Mouse (Mus musculus) kidney, embryonic 14.5 days (tissue): ENCODE measurements around the gene Ncam1. TPM values are rescaled to one million over a fixed set of nuclear protein-coding genes. Genes with fewer than 3 reads are reported as not detected.

Source experiments
- ATAC-seq: fragments of 200-750 bp; cut with Nextera tagmentation; 2 replicates; pipeline ENCODE4 v1.8.0; 2017; ENCODE audit warnings: moderate number of reproducible peaks, mild to moderate bottlenecking, moderate TSS enrichment, moderate library complexity; ENCODE audit not compliant: low FRiP score, low TSS enrichment
- H3K27ac ChIP-seq: fragments of 300-500 bp; sonication (generic); 2 replicates; pipeline ENCODE4 v1.5.1; 2014; ENCODE audit warnings: low read depth, mild to moderate bottlenecking, low read length, moderate library complexity, mixed read lengths
- H3K27me3 ChIP-seq: fragments of 300-500 bp; sonication (generic); 2 replicates; pipeline ENCODE4 v1.6.1; 2014; ENCODE audit warnings: mild to moderate bottlenecking, low read length; ENCODE audit not compliant: control insufficient read depth, insufficient read depth
- H3K36me3 ChIP-seq: fragments of 300-500 bp; sonication (generic); 2 replicates; pipeline ENCODE4 v1.6.1; 2014; ENCODE audit warnings: low read length, mixed read lengths; ENCODE audit not compliant: control insufficient read depth, insufficient read depth
- H3K4me1 ChIP-seq: fragments of 300-500 bp; sonication (generic); 2 replicates; pipeline ENCODE4 v1.6.1; 2014; ENCODE audit warnings: low read length, mixed read lengths; ENCODE audit not compliant: control insufficient read depth, insufficient read depth
- H3K4me2 ChIP-seq: fragments of 300-500 bp; sonication (generic); replicated peaks from 2 replicates; pipeline ENCODE4 v1.6.1; 2014; ENCODE audit warnings: low read depth, mild to moderate bottlenecking, low read length
- H3K4me3 ChIP-seq: fragments of 300-500 bp; sonication (generic); 2 replicates; pipeline ENCODE4 v1.5.1; 2014; ENCODE audit warnings: mild to moderate bottlenecking, low read length
- H3K9ac ChIP-seq: fragments of 300-500 bp; sonication (generic); 2 replicates; pipeline ENCODE4 v1.6.1; 2014; ENCODE audit warnings: low read depth, mild to moderate bottlenecking, low read length, moderate library complexity
- H3K9me3 ChIP-seq: fragments of 300-500 bp; sonication (generic); 2 replicates; pipeline ENCODE4 v1.6.1; 2016; ENCODE audit warnings: low read length; ENCODE audit not compliant: control insufficient read depth
- WGBS: fragments of 180-500 bp; shearing (Covaris S2); extraction: QIAGEN DNeasy Blood & Tissue Kit; methylation state at CpG from one replicate; pipeline ENCODE4 v1.1.7; 2014; 5-methylcytosine and 5-hydroxymethylcytosine counted together
- polyA plus RNA-seq: library from polyadenylated mRNA; unstranded; fragments of >200 nt; fragmentation: Nextera tagmentation; extraction: Ambion mirVana; gene quantifications from 2 replicates; pipeline ENCODE4 v1.2.1, GENCODE M21; 2014

Ncam1 gene
- polyA plus RNA-seq, 1 experiment from 2014 or later = 126 TPM

GRCm38 (mm10) chr9:49488912-49489895 is 309.5 kb downstream of the Ncam1 start:
- WGBS = 32% methylated on average over 16 of the region's 16 CpGs
- peak; percentile 45; the same call in 1 of the 2 replicates for ATAC-seq
- Histone ChIP-seq H3K27ac (no peak overlapping the region), H3K36me3 (no peaks in the 10 kb centered on the region), H3K4me1 (0 out of 2 replicates have a peak, but pooled peaks cover 4% of the 10 kb centered on the region), H3K9ac (no peak overlapping the region), H3K4me3 (peak overlapping the region; percentile 1; the same call in 1 of the 2 replicates), H3K4me2 (peak overlapping the region; percentile 6; the same call in 1 of the 2 replicates), H3K9me3 (no peaks in the 10 kb centered on the region), H3K27me3 (no peaks in the 10 kb centered on the region)

- Histone ChIP-seq H3K4me3 (no peak overlapping the region), H3K36me3 (no peaks in the 10 kb centered on the region), H3K9me3 (no peaks in the 10 kb centered on the region), H3K27me3 (no peaks in the 10 kb centered on the region), H3K4me2 (no peak overlapping the region), H3K9ac (no peak overlapping the region), H3K4me1 (0 out of 2 replicates have a peak, but pooled peaks cover 4% of the 10 kb centered on the region), H3K27ac (no peak overlapping the region)
- ATAC-seq = no peak
- 80% methylated on average over 7 of the region's 7 CpGs for WGBS
Observed at GRCm38 (mm10) chr9:49488258-49488657, 310.5 kb downstream of the Ncam1 start.

- WGBS = 81% methylated on average over 6 of the region's 6 CpGs
- H3K36me3 ChIP-seq = no peaks in the 10 kb centered on the region
Observed at GRCm38 (mm10) chr9:49487657-49487943, 311.1 kb downstream of the Ncam1 start.

GRCm38 (mm10) chr9:49486805-49487656 is 311.7 kb downstream of the Ncam1 start:
- Histone ChIP-seq H3K9ac (no peak overlapping the region), H3K27ac (no peak overlapping the region), H3K4me3 (no peak overlapping the region), H3K36me3 (no peaks in the 10 kb centered on the region), H3K27me3 (no peaks in the 10 kb centered on the region), H3K4me1 (0 out of 2 replicates have a peak, but pooled peaks cover 4% of the 10 kb centered on the region), H3K4me2 (no peak overlapping the region), H3K9me3 (no peaks in the 10 kb centered on the region)
- WGBS = 75% methylated on average over 9 of the region's 9 CpGs
- no peak for ATAC-seq

More at GRCm38 (mm10) chr9:49487657-49487943, 311.1 kb downstream of the Ncam1 start:
- no peak for ATAC-seq
- H3K9ac ChIP-seq = no peak overlapping the region
- H3K27me3 ChIP-seq = no peaks in the 10 kb centered on the region
- H3K27ac ChIP-seq = no peak overlapping the region
- H3K4me2 ChIP-seq = no peak overlapping the region
- 0 out of 2 replicates have a peak, but pooled peaks cover 4% of the 10 kb centered on the region for H3K4me1 ChIP-seq
- H3K9me3 ChIP-seq = no peaks in the 10 kb centered on the region
- H3K4me3 ChIP-seq = no peak overlapping the region

- peak within 1 kb of the TSS; percentile 53; the same call in 1 of the 2 replicates for H3K9ac ChIP-seq
- no peaks in the 10 kb centered on the region for H3K36me3 ChIP-seq
- H3K27me3 ChIP-seq = no peaks in the 10 kb centered on the region
- H3K4me1 ChIP-seq = 0 out of 2 replicates have a peak, but pooled peaks cover 4% of the 10 kb centered on the region
- no peaks in the 10 kb centered on the region for H3K9me3 ChIP-seq
- no peak within 1 kb of the TSS for H3K27ac ChIP-seq
- under 1% methylated on average over 18 of the region's 18 CpGs for WGBS
- H3K4me3 ChIP-seq = peak within 1 kb of the TSS; percentile 52
- peak; percentile 90 for ATAC-seq
- H3K4me2 ChIP-seq = peak within 1 kb of the TSS; percentile 85
Observed at GRCm38 (mm10) chr9:49485892-49486311, 312.8 kb downstream of the Ncam1 start, which contains the start of gene Ttc12. Ttc12 (minus strand) TSS chr9:49486225.

GRCm38 (mm10) chr9:49485250-49485891 is 313.4 kb downstream of the Ncam1 start:
- peak; percentile 39; the same call in 1 of the 2 replicates for ATAC-seq
- 4% methylated on average over 21 of the region's 21 CpGs for WGBS

GRCm38 (mm10) chr9:49483316-49483715 is 315.4 kb downstream of the Ncam1 start:
- Histone ChIP-seq H3K9ac (no peak overlapping the region), H3K4me3 (no peak overlapping the region), H3K27ac (no peak overlapping the region), H3K27me3 (no peaks in the 10 kb centered on the region), H3K4me1 (0 out of 2 replicates have a peak, but pooled peaks cover 4% of the 10 kb centered on the region), H3K36me3 (no peaks in the 10 kb centered on the region), H3K9me3 (no peaks in the 10 kb centered on the region), H3K4me2 (no peak overlapping the region)
- no peak for ATAC-seq
- WGBS = 33% methylated on average over 10 of the region's 10 CpGs

More at GRCm38 (mm10) chr9:49485250-49485891, 313.4 kb downstream of the Ncam1 start:
- Histone ChIP-seq H3K27ac (no peak overlapping the region), H3K27me3 (no peaks in the 10 kb centered on the region), H3K9ac (peak overlapping the region; percentile 53; the same call in 1 of the 2 replicates), H3K36me3 (no peaks in the 10 kb centered on the region), H3K9me3 (no peaks in the 10 kb centered on the region), H3K4me1 (0 out of 2 replicates have a peak, but pooled peaks cover 4% of the 10 kb centered on the region), H3K4me2 (peak overlapping the region; percentile 85), H3K4me3 (peak overlapping the region; percentile 52)

GRCm38 (mm10) chr9:49472126-49472525 is 326.6 kb downstream of the Ncam1 start:
- H3K27ac ChIP-seq = no peak overlapping the region
- H3K9ac ChIP-seq = no peak overlapping the region
- ATAC-seq = no peak
- H3K4me1 ChIP-seq = no peaks in the 10 kb centered on the region
- H3K9me3 ChIP-seq = no peaks in the 10 kb centered on the region; the same call in 1 of the 2 replicates
- H3K4me2 ChIP-seq = no peak overlapping the region
- WGBS = 70% methylated on average over 11 of the region's 11 CpGs
- no peaks in the 10 kb centered on the region for H3K27me3 ChIP-seq
- H3K4me3 ChIP-seq = no peak overlapping the region
- no peaks in the 10 kb centered on the region for H3K36me3 ChIP-seq
